Comparison of ENCODE assay signal across 8 mouse cellular contexts in genomic region chr6:90716853-90717252, GRCm38 (mm10).
DNase-seq lines count a peak whose midpoint lies in the region; ATAC-seq and TF ChIP-seq lines count a peak whose summit lies in the region.

No protein-coding gene starts in this region.

- no peaks in the 10 kb centered on the region for H3K9me3 ChIP-seq in lung, embryonic 14.5 days (ENCODE audit: low read depth, low read length)
- H3K9me3 ChIP-seq in forebrain, embryonic 15.5 days: no peaks in the 10 kb centered on the region
- no peaks in the 10 kb centered on the region for H3K9me3 ChIP-seq in limb, embryonic 13.5 days
- no peaks in the 10 kb centered on the region for H3K9me3 ChIP-seq in neural tube, embryonic 14.5 days (ENCODE audit: control insufficient read depth, low read length)

- no peaks in the 10 kb centered on the region for H3K36me3 ChIP-seq in lung, embryonic 14.5 days (ENCODE audit: insufficient read depth)
- no peaks in the 10 kb centered on the region for H3K36me3 ChIP-seq in forebrain, embryonic 15.5 days
- H3K36me3 ChIP-seq in limb, embryonic 13.5 days: no peaks in the 10 kb centered on the region; the same call in 1 of the 2 replicates
- H3K36me3 ChIP-seq in neural tube, embryonic 14.5 days (ENCODE audit: control insufficient read depth, insufficient read depth, low read length): no peaks in the 10 kb centered on the region

- no peak overlapping the region for H3K9ac ChIP-seq in lung, embryonic 14.5 days
- no peak overlapping the region for H3K9ac ChIP-seq in forebrain, embryonic 15.5 days (replicated peaks)
- H3K9ac ChIP-seq in limb, embryonic 13.5 days: no peak overlapping the region
- H3K9ac ChIP-seq in neural tube, embryonic 14.5 days (replicated peaks; ENCODE audit: low read depth, low read length): no peak overlapping the region

- H3K4me3 ChIP-seq in lung, embryonic 14.5 days (ENCODE audit: low read depth, low read length): peak overlapping the region; percentile 79
- peak overlapping the region; percentile 54; the same call in 1 of the 2 replicates for H3K4me3 ChIP-seq in forebrain, embryonic 15.5 days
- peak overlapping the region; percentile 79 for H3K4me3 ChIP-seq in limb, embryonic 13.5 days
- H3K4me3 ChIP-seq in neural tube, embryonic 14.5 days (ENCODE audit: low read depth, low read length): no peak overlapping the region

- no peak overlapping the region for H3K27ac ChIP-seq in lung, embryonic 14.5 days (ENCODE audit: low read depth)
- H3K27ac ChIP-seq in forebrain, embryonic 15.5 days (replicated peaks): no peak overlapping the region
- no peak overlapping the region for H3K27ac ChIP-seq in limb, embryonic 13.5 days
- no peak overlapping the region for H3K27ac ChIP-seq in neural tube, embryonic 14.5 days (ENCODE audit: low read depth, low read length)

- no peak for ATAC-seq in lung, embryonic 14.5 days (ENCODE audit: insufficient read depth)
- no peak for ATAC-seq in forebrain, embryonic 15.5 days (replicated peaks)
- no peak for ATAC-seq in limb, embryonic 13.5 days (ENCODE audit: low FRiP score, low read depth)
- ATAC-seq in neural tube, embryonic 14.5 days (ENCODE audit: low read depth): no peak

- H3K4me2 ChIP-seq in lung, embryonic 14.5 days: peak overlapping the region; percentile 73
- H3K4me2 ChIP-seq in forebrain, embryonic 15.5 days (replicated peaks): peak overlapping the region; percentile 85
- H3K4me2 ChIP-seq in limb, embryonic 13.5 days (replicated peaks): peak overlapping the region; percentile 86
- H3K4me2 ChIP-seq in neural tube, embryonic 14.5 days (ENCODE audit: low read depth, low read length): peak overlapping the region; percentile 78

- DNase-seq in lung, embryonic 14.5 days: no peak
- DNase-seq in lung, postnatal 25 days (ENCODE audit: low spot score): no peak
- no peak for DNase-seq in gastrocnemius, postnatal 25 days
- DNase-seq in urinary bladder, postnatal 25 days (ENCODE audit: low spot score): no peak
- DNase-seq in adipocyte (ENCODE audit: low spot score): no peak

- 37% methylated on average over 4 of the region's 4 CpGs for WGBS in lung, embryonic 14.5 days
- 32% methylated on average over 4 of the region's 4 CpGs for WGBS in forebrain, embryonic 15.5 days
- 36% methylated on average over 4 of the region's 4 CpGs for WGBS in limb, embryonic 13.5 days
- WGBS in neural tube, embryonic 14.5 days: 29% methylated on average over 4 of the region's 4 CpGs

- peaks cover 43% of the 10 kb centered on the region for H3K4me1 ChIP-seq in lung, embryonic 14.5 days (ENCODE audit: insufficient read depth)
- peaks cover 61% of the 10 kb centered on the region for H3K4me1 ChIP-seq in forebrain, embryonic 15.5 days
- peaks cover 60% of the 10 kb centered on the region for H3K4me1 ChIP-seq in limb, embryonic 13.5 days
- H3K4me1 ChIP-seq in neural tube, embryonic 14.5 days (ENCODE audit: control insufficient read depth, insufficient read depth, low read length): peaks cover 46% of the 10 kb centered on the region

- no peaks in the 10 kb centered on the region for H3K27me3 ChIP-seq in lung, embryonic 14.5 days (ENCODE audit: insufficient read depth, low read length)
- H3K27me3 ChIP-seq in forebrain, embryonic 15.5 days: no peaks in the 10 kb centered on the region
- no peaks in the 10 kb centered on the region for H3K27me3 ChIP-seq in limb, embryonic 13.5 days
- no peaks in the 10 kb centered on the region for H3K27me3 ChIP-seq in neural tube, embryonic 14.5 days (ENCODE audit: control insufficient read depth, insufficient read depth, low read length)

- no peak for TF ChIP-seq CTCF in lung, embryonic 14.5 days (IDR thresholded peaks at IDR 0.05; ENCODE audit: low read depth)
